Mouse (Mus musculus) hindbrain, embryonic 16.5 days (tissue): ENCODE measurements around the gene H2afv. TPM values are rescaled to one million over a fixed set of nuclear protein-coding genes. Genes with fewer than 3 reads are reported as not detected.

Source experiments
- ATAC-seq: fragments of 200-750 bp; cut with Nextera tagmentation; 2 replicates; pipeline ENCODE4 v1.8.0; 2017; ENCODE audit warnings: moderate TSS enrichment, moderate library complexity
- H3K27ac ChIP-seq: fragments of 300-500 bp; sonication (generic); 2 replicates; pipeline ENCODE4 v1.5.1; 2014; ENCODE audit warnings: low read depth, mild to moderate bottlenecking, control low read depth, low read length, moderate library complexity
- H3K27me3 ChIP-seq: fragments of 300-500 bp; sonication (generic); replicated peaks from 2 replicates; pipeline ENCODE4 v1.6.1; 2014; ENCODE audit warnings: low read length; ENCODE audit not compliant: control insufficient read depth, insufficient read depth
- H3K36me3 ChIP-seq: fragments of 300-500 bp; sonication (generic); 2 replicates; pipeline ENCODE4 v1.6.1; 2014; ENCODE audit warnings: mild to moderate bottlenecking, low read length, moderate library complexity, mixed read lengths; ENCODE audit not compliant: control insufficient read depth, insufficient read depth
- H3K4me1 ChIP-seq: fragments of 300-500 bp; sonication (generic); 2 replicates; pipeline ENCODE4 v1.6.1; 2014; ENCODE audit warnings: low read depth, low read length; ENCODE audit not compliant: control insufficient read depth, insufficient read depth
- H3K4me2 ChIP-seq: fragments of 300-500 bp; sonication (generic); 2 replicates; pipeline ENCODE4 v1.6.1; 2014; ENCODE audit warnings: mild to moderate bottlenecking, low read length, control low read depth, moderate library complexity
- H3K4me3 ChIP-seq: fragments of 300-500 bp; sonication (generic); 2 replicates; pipeline ENCODE4 v1.5.1; 2014; ENCODE audit warnings: mild to moderate bottlenecking, low read length, control low read depth, moderate library complexity
- H3K9ac ChIP-seq: fragments of 300-500 bp; sonication (generic); 2 replicates; pipeline ENCODE4 v1.6.1; 2014; ENCODE audit warnings: low read depth, mild to moderate bottlenecking, control low read depth, low read length, moderate library complexity
- H3K9me3 ChIP-seq: fragments of 300-500 bp; sonication (generic); 2 replicates; pipeline ENCODE4 v1.6.1; 2014; ENCODE audit warnings: mild to moderate bottlenecking, low read length, moderate library complexity; ENCODE audit not compliant: control insufficient read depth
- WGBS: fragments of 180-500 bp; shearing (Covaris S2); extraction: QIAGEN DNeasy Blood & Tissue Kit; methylation state at CpG from one replicate; pipeline ENCODE4 v1.1.7; 2014; 5-methylcytosine and 5-hydroxymethylcytosine counted together
- polyA plus RNA-seq: library from polyadenylated mRNA; unstranded; fragments of >200 nt; fragmentation: Nextera tagmentation; extraction: Ambion mirVana; gene quantifications from 2 replicates; pipeline ENCODE4 v1.2.1, GENCODE M21; 2015

Gene H2afv
- 223 and 239 TPM in 2 replicates for polyA plus RNA-seq

GRCm38 (mm10) chr11:6444077-6444853 is at the start of gene H2afv:
Gene H2afv, minus strand, starts transcription at chr11:6444443.
- whole genome bisulfite sequencing, result under 1% methylated on average over 59 of the region's 80 CpGs
- H3K36me3 ChIP-seq, result no peaks in the 10 kb centered on the region
- no peaks in the 10 kb centered on the region for H3K27me3 ChIP-seq
- H3K9ac ChIP-seq, result peak within 1 kb of the TSS; percentile 91
- no peaks in the 10 kb centered on the region for H3K9me3 ChIP-seq
- peak within 1 kb of the TSS; percentile 72 for H3K4me2 ChIP-seq
- H3K4me1 ChIP-seq, result peaks cover 8% of the 10 kb centered on the region
- H3K4me3 ChIP-seq, result peak within 1 kb of the TSS; percentile 89
- ATAC-seq, result peak; percentile 100
- H3K27ac ChIP-seq, result peak within 1 kb of the TSS; percentile 97

GRCm38 (mm10) chr11:6489691-6490503 is 45.7 kb upstream of the H2afv start:
- Histone ChIP-seq H3K9ac (no peak overlapping the region), H3K36me3 (no peaks in the 10 kb centered on the region), H3K4me1 (no peaks in the 10 kb centered on the region), H3K9me3 (no peaks in the 10 kb centered on the region), H3K4me2 (no peak overlapping the region), H3K27ac (no peak overlapping the region), H3K27me3 (no peaks in the 10 kb centered on the region), H3K4me3 (no peak overlapping the region)
- ATAC-seq, result peak; percentile 65; the same call in 1 of the 2 replicates
- 40% methylated on average over 6 of the region's 6 CpGs for WGBS

GRCm38 (mm10) chr11:6489257-6489656 is 45.0 kb upstream of the H2afv start:
- H3K9ac ChIP-seq, result no peak overlapping the region
- no peaks in the 10 kb centered on the region for H3K9me3 ChIP-seq
- H3K4me2 ChIP-seq, result no peak overlapping the region
- no peaks in the 10 kb centered on the region for H3K36me3 ChIP-seq
- ATAC-seq, result peak; percentile 76
- no peak overlapping the region for H3K4me3 ChIP-seq
- H3K27ac ChIP-seq, result no peak overlapping the region
- no peaks in the 10 kb centered on the region for H3K27me3 ChIP-seq
- WGBS, result 50% methylated on average over 7 of the region's 7 CpGs
- H3K4me1 ChIP-seq, result no peaks in the 10 kb centered on the region

- no peaks in the 10 kb centered on the region for H3K36me3 ChIP-seq
- H3K9ac ChIP-seq, result no peak overlapping the region
- H3K9me3 ChIP-seq, result no peaks in the 10 kb centered on the region
- WGBS, result 94% methylated on average over 5 of the region's 5 CpGs
- ATAC-seq, result no peak
- no peak overlapping the region for H3K4me2 ChIP-seq
- H3K4me3 ChIP-seq, result no peak overlapping the region
- H3K4me1 ChIP-seq, result no peaks in the 10 kb centered on the region
- no peak overlapping the region for H3K27ac ChIP-seq
- H3K27me3 ChIP-seq, result no peaks in the 10 kb centered on the region
Measured at GRCm38 (mm10) chr11:6488041-6488684, 43.9 kb upstream of the H2afv start.

- no peak overlapping the region for H3K4me2 ChIP-seq
- H3K36me3 ChIP-seq, result no peaks in the 10 kb centered on the region
- H3K4me1 ChIP-seq, result no peaks in the 10 kb centered on the region
- H3K4me3 ChIP-seq, result no peak overlapping the region
- H3K27me3 ChIP-seq, result no peaks in the 10 kb centered on the region
- WGBS, result 57% methylated on average over 7 of the region's 7 CpGs
- ATAC-seq, result no peak
- no peak overlapping the region for H3K27ac ChIP-seq
- no peak overlapping the region for H3K9ac ChIP-seq
- no peaks in the 10 kb centered on the region for H3K9me3 ChIP-seq
Measured at GRCm38 (mm10) chr11:6487496-6487895, 43.3 kb upstream of the H2afv start.

- WGBS, result 66% methylated on average over 6 of the region's 6 CpGs
- Histone ChIP-seq H3K9me3 (no peaks in the 10 kb centered on the region), H3K4me3 (no peak overlapping the region)
Measured at GRCm38 (mm10) chr11:6486916-6487315, 42.7 kb upstream of the H2afv start.

GRCm38 (mm10) chr11:6484244-6484959 is 40.2 kb upstream of the H2afv start:
- no peaks in the 10 kb centered on the region for H3K4me1 ChIP-seq
- WGBS, result 56% methylated on average over 3 of the region's 3 CpGs
- H3K9me3 ChIP-seq, result no peaks in the 10 kb centered on the region
- no peak overlapping the region for H3K4me2 ChIP-seq
- H3K4me3 ChIP-seq, result no peak overlapping the region
- H3K27me3 ChIP-seq, result no peaks in the 10 kb centered on the region
- ATAC-seq, result no peak
- no peak overlapping the region for H3K9ac ChIP-seq
- no peaks in the 10 kb centered on the region for H3K36me3 ChIP-seq
- H3K27ac ChIP-seq, result no peak overlapping the region

More at GRCm38 (mm10) chr11:6486916-6487315, 42.7 kb upstream of the H2afv start:
- H3K9ac ChIP-seq, result no peak overlapping the region
- H3K27me3 ChIP-seq, result no peaks in the 10 kb centered on the region
- no peaks in the 10 kb centered on the region for H3K36me3 ChIP-seq
- no peaks in the 10 kb centered on the region for H3K4me1 ChIP-seq
- H3K4me2 ChIP-seq, result no peak overlapping the region
- ATAC-seq, result no peak
- no peak overlapping the region for H3K27ac ChIP-seq

- H3K36me3 ChIP-seq, result no peaks in the 10 kb centered on the region
- ATAC-seq, result no peak
- no peaks in the 10 kb centered on the region for H3K9me3 ChIP-seq
- no peak overlapping the region for H3K9ac ChIP-seq
- no peak overlapping the region for H3K27ac ChIP-seq
- WGBS, result 94% methylated on average over 2 of the region's 2 CpGs
- H3K27me3 ChIP-seq, result no peaks in the 10 kb centered on the region
- H3K4me3 ChIP-seq, result no peak overlapping the region
- no peaks in the 10 kb centered on the region for H3K4me1 ChIP-seq
- no peak overlapping the region for H3K4me2 ChIP-seq
Measured at GRCm38 (mm10) chr11:6483103-6483502, 38.9 kb upstream of the H2afv start.
